Mouse (Mus musculus): ENCODE results near the gene Xrcc5. TPM values are rescaled to one million over a fixed set of nuclear protein-coding genes. Genes with fewer than 3 reads are reported as not detected.

Gene Xrcc5
- polyA plus RNA-seq, 1 experiment = 4.7 TPM

DNA sequence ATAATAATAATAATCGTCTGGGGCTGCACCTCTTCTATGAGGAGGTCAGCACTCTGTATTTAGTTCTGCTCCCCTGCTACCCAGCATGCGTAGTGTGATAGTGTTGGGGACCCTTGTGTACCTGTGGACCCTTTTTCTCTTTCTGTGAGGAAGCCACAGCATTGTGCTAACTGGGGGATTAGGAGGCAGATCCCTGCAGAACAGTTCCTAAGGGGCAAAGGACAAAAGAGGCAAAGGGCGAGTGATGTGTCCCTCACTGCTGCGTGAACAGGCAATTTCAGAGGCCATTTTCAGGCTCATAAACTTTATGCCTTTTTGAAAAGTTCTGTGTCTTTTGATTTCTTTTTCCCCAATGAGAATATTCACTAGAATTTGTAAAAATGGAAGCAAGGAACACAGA lies 66.8 kb downstream of the Xrcc5 start:
- Histone ChIP-seq H3K4me1 (replicated peaks; ENCODE audit: control insufficient read depth, insufficient read depth, low read length) (no peaks in the 10 kb centered on the region), H3K27me3 (ENCODE audit: control insufficient read depth, insufficient read depth, low read length) (no peaks in the 10 kb centered on the region), H3K4me3 (ENCODE audit: control insufficient read depth, insufficient read depth, low read length) (no peak overlapping the region), H3K36me3 (ENCODE audit: control insufficient read depth, insufficient read depth, low read length) (no peaks in the 10 kb centered on the region), H3K27ac (ENCODE audit: control insufficient read depth, insufficient read depth, low read length) (no peak overlapping the region)
- 99% methylated on average over 4 of the region's 4 CpGs for WGBS
- DNase-seq = no peak
- no peak for TF ChIP-seq POLR2A (IDR thresholded peaks at IDR 0.05; ENCODE audit: control insufficient read depth, extremely low read depth, insufficient read depth, low read length, poor library complexity)
- TF ChIP-seq CTCF (IDR thresholded peaks at IDR 0.05; ENCODE audit: borderline replicate concordance, control insufficient read depth, extremely low read depth, insufficient read depth, low read length, poor library complexity) = no peak

DNA sequence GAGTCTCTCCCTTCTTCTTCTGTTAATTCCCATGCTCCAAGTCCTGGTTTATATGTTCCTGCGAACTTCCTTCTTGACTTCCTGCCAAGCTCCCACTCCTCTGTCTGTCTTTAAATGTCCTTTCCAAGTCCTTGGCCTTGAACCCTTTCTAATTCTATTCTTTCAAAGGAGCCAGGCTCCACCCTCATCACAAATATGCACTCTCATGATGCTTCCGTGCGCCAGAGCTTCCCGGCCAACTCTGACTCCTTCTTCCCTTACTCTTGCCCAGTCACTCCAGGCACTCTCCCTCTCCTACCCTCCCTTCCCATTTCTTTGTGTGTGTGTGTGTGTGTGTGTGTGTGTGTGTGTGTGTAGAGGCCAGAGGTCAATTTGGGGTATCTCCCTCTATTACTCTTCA lies 70.9 kb downstream of the Xrcc5 start:
- Histone ChIP-seq H3K4me1 (replicated peaks; ENCODE audit: control insufficient read depth, insufficient read depth, low read length) (no peaks in the 10 kb centered on the region), H3K4me3 (ENCODE audit: control insufficient read depth, insufficient read depth, low read length) (no peak overlapping the region), H3K27me3 (ENCODE audit: control insufficient read depth, insufficient read depth, low read length) (no peaks in the 10 kb centered on the region), H3K27ac (ENCODE audit: control insufficient read depth, insufficient read depth, low read length) (no peak overlapping the region), H3K36me3 (ENCODE audit: control insufficient read depth, insufficient read depth, low read length) (no peaks in the 10 kb centered on the region)
- no peak for DNase-seq
- TF ChIP-seq POLR2A (IDR thresholded peaks at IDR 0.05; ENCODE audit: control insufficient read depth, extremely low read depth, insufficient read depth, low read length, poor library complexity) = no peak
- no peak for TF ChIP-seq CTCF (IDR thresholded peaks at IDR 0.05; ENCODE audit: borderline replicate concordance, control insufficient read depth, extremely low read depth, insufficient read depth, low read length, poor library complexity)
- 99% methylated on average over 4 of the region's 4 CpGs for WGBS

DNA sequence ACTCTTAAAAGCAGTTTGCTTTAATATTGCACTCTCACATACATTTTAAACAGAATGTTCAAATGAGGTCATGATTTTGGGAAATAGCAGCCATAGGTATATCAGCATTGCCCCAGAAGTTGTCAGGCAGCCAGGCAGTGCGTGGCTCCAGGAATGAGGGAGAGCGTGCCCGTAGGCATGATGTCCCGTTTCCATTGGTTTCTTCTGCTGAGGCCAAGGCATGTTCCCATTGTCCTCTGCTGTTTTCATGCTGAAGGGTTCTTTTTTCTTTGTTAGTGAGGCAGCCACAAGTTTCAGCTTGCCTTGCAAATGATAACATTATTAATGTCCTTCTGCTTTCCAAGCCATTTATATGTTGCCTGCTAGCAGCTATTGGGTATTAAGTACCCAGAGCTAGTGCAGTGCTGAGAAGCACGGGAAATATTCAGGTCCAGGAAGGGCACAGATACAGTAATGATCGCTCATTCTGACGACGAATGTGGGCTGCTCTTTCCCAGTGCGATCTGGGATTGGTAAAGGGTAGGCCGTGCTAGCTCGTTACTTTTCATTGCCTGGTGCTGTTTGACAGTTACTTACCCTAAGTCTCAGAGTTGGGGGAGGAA lies 72.6 kb downstream of the Xrcc5 start:
- Histone ChIP-seq H3K27me3 (ENCODE audit: control insufficient read depth, insufficient read depth, low read length) (no peaks in the 10 kb centered on the region), H3K4me3 (ENCODE audit: control insufficient read depth, insufficient read depth, low read length) (no peak overlapping the region), H3K36me3 (ENCODE audit: control insufficient read depth, insufficient read depth, low read length) (no peaks in the 10 kb centered on the region), H3K4me1 (replicated peaks; ENCODE audit: control insufficient read depth, insufficient read depth, low read length) (no peaks in the 10 kb centered on the region), H3K27ac (ENCODE audit: control insufficient read depth, insufficient read depth, low read length) (no peak overlapping the region)
- DNase-seq = no peak
- WGBS = 97% methylated on average over 11 of the region's 11 CpGs
- no peak for TF ChIP-seq POLR2A (IDR thresholded peaks at IDR 0.05; ENCODE audit: control insufficient read depth, extremely low read depth, insufficient read depth, low read length, poor library complexity)
- TF ChIP-seq CTCF (IDR thresholded peaks at IDR 0.05; ENCODE audit: borderline replicate concordance, control insufficient read depth, extremely low read depth, insufficient read depth, low read length, poor library complexity) = no peak

DNA sequence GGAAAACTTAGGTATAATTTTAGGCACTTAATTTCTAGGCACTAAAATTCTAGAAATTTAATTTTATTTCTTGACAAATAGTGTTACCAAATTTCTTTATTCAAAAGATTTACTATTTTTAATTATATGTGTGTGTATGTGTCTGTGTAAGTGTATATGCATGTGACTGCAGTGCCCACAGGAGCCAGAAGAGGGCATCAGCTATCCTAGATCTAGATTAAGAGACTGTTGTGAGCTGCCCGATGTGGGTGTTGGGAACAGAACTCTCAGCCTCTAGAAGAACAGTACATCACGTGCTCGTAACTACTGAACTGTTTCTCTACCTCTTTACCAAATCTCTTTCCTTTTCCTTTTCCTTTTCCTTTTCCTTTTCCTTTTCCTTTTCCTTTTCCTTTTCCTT lies 73.3 kb downstream of the Xrcc5 start:
- TF ChIP-seq POLR2A (IDR thresholded peaks at IDR 0.05; ENCODE audit: control insufficient read depth, extremely low read depth, insufficient read depth, low read length, poor library complexity) (no peak), CTCF (IDR thresholded peaks at IDR 0.05; ENCODE audit: borderline replicate concordance, control insufficient read depth, extremely low read depth, insufficient read depth, low read length, poor library complexity) (no peak)
- DNase-seq = no peak
- no peaks in the 10 kb centered on the region for H3K27me3 ChIP-seq (ENCODE audit: control insufficient read depth, insufficient read depth, low read length)
- no peaks in the 10 kb centered on the region for H3K36me3 ChIP-seq (ENCODE audit: control insufficient read depth, insufficient read depth, low read length)
- no peak overlapping the region for H3K4me3 ChIP-seq (ENCODE audit: control insufficient read depth, insufficient read depth, low read length)
- H3K4me1 ChIP-seq (replicated peaks; ENCODE audit: control insufficient read depth, insufficient read depth, low read length) = no peaks in the 10 kb centered on the region
- 96% methylated on average over 3 of the region's 3 CpGs for WGBS
- no peak overlapping the region for H3K27ac ChIP-seq (ENCODE audit: control insufficient read depth, insufficient read depth, low read length)

DNA sequence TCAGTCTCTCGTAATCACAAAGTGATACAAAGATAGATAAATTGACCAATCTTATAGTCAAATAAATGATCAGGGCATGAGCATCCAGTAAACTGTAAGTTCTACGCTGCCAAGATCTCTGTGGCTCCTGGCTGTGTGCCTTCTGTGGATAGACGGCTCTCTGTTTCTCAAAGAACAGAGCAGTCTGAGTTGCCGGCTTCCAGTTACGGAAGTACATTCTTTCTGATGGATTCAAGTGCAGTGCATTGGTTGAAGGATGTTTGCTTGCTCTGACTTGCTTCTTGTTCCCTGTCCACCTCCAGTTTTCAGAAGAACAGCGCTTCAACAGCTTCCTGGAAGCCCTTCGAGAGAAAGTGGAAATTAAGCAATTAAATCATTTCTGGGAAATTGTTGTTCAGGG lies 75.8 kb downstream of the Xrcc5 start:
- Histone ChIP-seq H3K27me3 (ENCODE audit: control insufficient read depth, insufficient read depth, low read length) (no peaks in the 10 kb centered on the region), H3K36me3 (ENCODE audit: control insufficient read depth, insufficient read depth, low read length) (no peaks in the 10 kb centered on the region), H3K4me1 (replicated peaks; ENCODE audit: control insufficient read depth, insufficient read depth, low read length) (no peaks in the 10 kb centered on the region), H3K27ac (ENCODE audit: control insufficient read depth, insufficient read depth, low read length) (no peak overlapping the region), H3K4me3 (ENCODE audit: control insufficient read depth, insufficient read depth, low read length) (no peak overlapping the region)
- WGBS = 97% methylated on average over 7 of the region's 7 CpGs
- TF ChIP-seq CTCF (IDR thresholded peaks at IDR 0.05; ENCODE audit: borderline replicate concordance, control insufficient read depth, extremely low read depth, insufficient read depth, low read length, poor library complexity) (no peak), POLR2A (IDR thresholded peaks at IDR 0.05; ENCODE audit: control insufficient read depth, extremely low read depth, insufficient read depth, low read length, poor library complexity) (no peak)
- DNase-seq = no peak

DNA sequence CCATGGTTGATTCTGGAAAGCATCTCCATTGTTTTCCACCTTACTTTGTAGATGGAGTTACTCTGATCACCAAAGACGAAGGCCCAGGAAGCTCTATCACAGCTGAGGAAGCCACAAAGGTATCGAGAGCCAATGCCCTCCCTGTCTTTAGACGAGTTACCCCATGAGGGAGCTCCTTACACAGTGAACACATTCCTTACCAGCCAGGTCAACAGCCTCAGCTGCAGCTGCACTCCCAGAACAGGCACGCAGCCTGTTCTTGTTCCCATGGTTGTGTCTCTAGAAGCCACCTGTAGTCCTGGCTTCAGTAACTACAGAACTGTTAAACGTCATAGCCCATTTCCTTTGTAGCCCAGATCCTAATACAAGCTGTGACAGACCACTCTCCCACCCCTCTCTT lies 76.4 kb downstream of the Xrcc5 start:
- no peaks in the 10 kb centered on the region for H3K4me1 ChIP-seq (replicated peaks; ENCODE audit: control insufficient read depth, insufficient read depth, low read length)
- DNase-seq = no peak
- H3K27me3 ChIP-seq (ENCODE audit: control insufficient read depth, insufficient read depth, low read length) = no peaks in the 10 kb centered on the region
- H3K27ac ChIP-seq (ENCODE audit: control insufficient read depth, insufficient read depth, low read length) = no peak overlapping the region
- no peaks in the 10 kb centered on the region for H3K36me3 ChIP-seq (ENCODE audit: control insufficient read depth, insufficient read depth, low read length)
- H3K4me3 ChIP-seq (ENCODE audit: control insufficient read depth, insufficient read depth, low read length) = no peak overlapping the region
- no peak for TF ChIP-seq CTCF (IDR thresholded peaks at IDR 0.05; ENCODE audit: borderline replicate concordance, control insufficient read depth, extremely low read depth, insufficient read depth, low read length, poor library complexity)
- no peak for TF ChIP-seq POLR2A (IDR thresholded peaks at IDR 0.05; ENCODE audit: control insufficient read depth, extremely low read depth, insufficient read depth, low read length, poor library complexity)
- 94% methylated on average over 5 of the region's 5 CpGs for WGBS

DNA sequence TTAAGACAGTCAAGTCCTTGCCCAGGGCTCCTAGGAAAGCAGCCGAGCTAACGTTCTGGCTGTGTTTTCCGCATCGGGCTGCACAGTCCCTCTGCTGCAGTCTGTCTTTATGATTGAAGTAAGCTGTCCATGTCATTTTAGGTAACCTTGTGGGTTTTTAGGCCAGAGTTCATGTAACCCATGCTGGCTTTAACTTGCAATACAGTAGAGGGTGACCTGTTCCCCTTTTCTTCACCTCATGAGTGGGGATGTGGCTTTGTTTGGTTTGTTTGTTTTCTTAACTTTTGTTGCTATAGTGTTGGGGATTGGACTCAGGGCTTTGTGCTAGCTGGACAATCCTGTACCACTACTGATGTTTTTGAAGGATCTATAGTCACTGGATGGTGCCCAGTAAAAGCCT lies 83.2 kb downstream of the Xrcc5 start:
- DNase-seq = no peak
- Histone ChIP-seq H3K4me1 (replicated peaks; ENCODE audit: control insufficient read depth, insufficient read depth, low read length) (no peaks in the 10 kb centered on the region), H3K27me3 (ENCODE audit: control insufficient read depth, insufficient read depth, low read length) (no peaks in the 10 kb centered on the region), H3K4me3 (ENCODE audit: control insufficient read depth, insufficient read depth, low read length) (no peak overlapping the region), H3K27ac (ENCODE audit: control insufficient read depth, insufficient read depth, low read length) (no peak overlapping the region), H3K36me3 (ENCODE audit: control insufficient read depth, insufficient read depth, low read length) (peaks cover under 1% of the 10 kb centered on the region)
- no peak for TF ChIP-seq POLR2A (IDR thresholded peaks at IDR 0.05; ENCODE audit: control insufficient read depth, extremely low read depth, insufficient read depth, low read length, poor library complexity)
- WGBS = 94% methylated on average over 4 of the region's 4 CpGs

Measured in thymus, adult 2 months (tissue).